In genomic region chr4:54328273-54328672, GRCm38 (mm10) we compare ENCODE assay signal across 16 mouse cellular contexts.
DNase-seq lines count a peak whose midpoint lies in the region; ATAC-seq and TF ChIP-seq lines count a peak whose summit lies in the region.
"Had no signal": no experiment of that assay in that cellular context is flagged by ENCODE, and none has a peak within 500 bp of the region (broad histone marks: within the 10 kb centered on the region; RNA-seq: fewer than 3 reads in every experiment).

No protein-coding gene starts in this region.

- H3K9me3 ChIP-seq in hindbrain, embryonic 11.5 days (ENCODE audit: control insufficient read depth, low read length) = no peaks in the 10 kb centered on the region
- H3K9me3 ChIP-seq in hindbrain, postnatal 0 days (ENCODE audit: low read length) = no peaks in the 10 kb centered on the region
- no peaks in the 10 kb centered on the region for H3K9me3 ChIP-seq in heart, embryonic 11.5 days (replicated peaks; ENCODE audit: control insufficient read depth, low read length)
- H3K9me3 ChIP-seq: embryonic facial prominence, embryonic 13.5 days; liver, embryonic 12.5 days; megakaryocyte, embryonic 14.5 days had no signal

- no peak for TF ChIP-seq CTCF in hindbrain, postnatal 0 days (IDR thresholded peaks at IDR 0.05; ENCODE audit: low read depth)
- TF ChIP-seq CTCF in layer of hippocampus, adult 2 months (conservative IDR thresholded peaks at IDR 0.05) = no peak
- TF ChIP-seq CTCF in lung, adult 2 months (IDR thresholded peaks at IDR 0.05; ENCODE audit: insufficient read depth, low read length) = no peak

- H3K27me3 ChIP-seq in hindbrain, embryonic 11.5 days (ENCODE audit: control insufficient read depth, insufficient read depth, low read length) = no peaks in the 10 kb centered on the region
- H3K27me3 ChIP-seq in hindbrain, postnatal 0 days (ENCODE audit: insufficient read depth, low read length) = no peaks in the 10 kb centered on the region
- no peaks in the 10 kb centered on the region for H3K27me3 ChIP-seq in heart, embryonic 11.5 days (ENCODE audit: control insufficient read depth, insufficient read depth, low read length)
- H3K27me3 ChIP-seq: embryonic facial prominence, embryonic 13.5 days; liver, embryonic 12.5 days; megakaryocyte, embryonic 14.5 days had no signal

- DNase-seq in hindbrain, embryonic 11.5 days (ENCODE audit: low spot score) = no peak
- no peak for DNase-seq in hindbrain, postnatal 0 days (ENCODE audit: low spot score)
- DNase-seq in right cerebral cortex, postnatal 25 days = peak; percentile 23
- DNase-seq in right cerebral cortex, postnatal 36 days (ENCODE audit: low spot score in 2 of 2) = no peak
- DNase-seq in layer of hippocampus, adult 2 months (ENCODE audit: low spot score in 2 of 2) = peak; percentile 48 to 75
- DNase-seq in lung, adult 2 months = no peak
- DNase-seq: adrenal gland, adult 8-10 months; heart, adult 2 months; heart, postnatal 10 days; kidney, postnatal 10 days had no signal

- H3K4me2 ChIP-seq in hindbrain, embryonic 11.5 days (replicated peaks; ENCODE audit: low read depth, low read length) = no peak overlapping the region
- H3K4me2 ChIP-seq in hindbrain, postnatal 0 days (ENCODE audit: low read depth, low read length) = no peak overlapping the region
- no peak overlapping the region for H3K4me2 ChIP-seq in heart, embryonic 11.5 days
- H3K4me2 ChIP-seq: embryonic facial prominence, embryonic 13.5 days; liver, embryonic 12.5 days had no signal

- 0 out of 2 replicates have a peak overlapping the region, but pooled peaks have one; percentile 24 for H3K27ac ChIP-seq in hindbrain, embryonic 11.5 days (ENCODE audit: low read depth, low read length)
- no peak overlapping the region for H3K27ac ChIP-seq in hindbrain, postnatal 0 days
- peak overlapping the region; percentile 76 for H3K27ac ChIP-seq in layer of hippocampus, adult 2 months
- no peak overlapping the region for H3K27ac ChIP-seq in heart, embryonic 11.5 days (ENCODE audit: low read depth, low read length)
- H3K27ac ChIP-seq: heart, adult 2 months; liver, embryonic 12.5 days had no signal

- H3K9ac ChIP-seq in hindbrain, embryonic 11.5 days (ENCODE audit: low read depth, low read length) = no peak overlapping the region
- H3K9ac ChIP-seq in hindbrain, postnatal 0 days (replicated peaks; ENCODE audit: low read length) = no peak overlapping the region
- no peak overlapping the region for H3K9ac ChIP-seq in heart, embryonic 11.5 days (ENCODE audit: low read depth, low read length)
- H3K9ac ChIP-seq: embryonic facial prominence, embryonic 13.5 days; liver, embryonic 12.5 days had no signal

- no peak for TF ChIP-seq POLR2A in lung, adult 2 months (IDR thresholded peaks at IDR 0.05; ENCODE audit: borderline replicate concordance, extremely low read depth, low read depth, low read length)

- H3K4me1 ChIP-seq in hindbrain, embryonic 11.5 days (replicated peaks; ENCODE audit: control insufficient read depth, insufficient read depth, low read length) = 0 out of 2 replicates have a peak, but pooled peaks cover 2% of the 10 kb centered on the region
- peaks cover 13% of the 10 kb centered on the region for H3K4me1 ChIP-seq in hindbrain, postnatal 0 days (ENCODE audit: insufficient read depth, low read length)
- 0 out of 2 replicates have a peak, but pooled peaks cover 2% of the 10 kb centered on the region for H3K4me1 ChIP-seq in lung, adult 2 months (ENCODE audit: control insufficient read depth, insufficient read depth, low read length)
- peaks cover 6% of the 10 kb centered on the region for H3K4me1 ChIP-seq in heart, embryonic 11.5 days (ENCODE audit: control insufficient read depth, insufficient read depth, low read length)
- H3K4me1 ChIP-seq: liver, embryonic 12.5 days; megakaryocyte, embryonic 14.5 days had no signal

- H3K4me3 ChIP-seq in hindbrain, embryonic 11.5 days (ENCODE audit: low read depth, low read length) = no peak overlapping the region
- H3K4me3 ChIP-seq in hindbrain, postnatal 0 days (ENCODE audit: low read length) = no peak overlapping the region
- no peak overlapping the region for H3K4me3 ChIP-seq in layer of hippocampus, adult 2 months
- H3K4me3 ChIP-seq in lung, adult 2 months (replicated peaks; ENCODE audit: extremely low read depth, low read depth, low read length) = no peak overlapping the region
- H3K4me3 ChIP-seq in heart, embryonic 11.5 days (ENCODE audit: low read depth, low read length) = no peak overlapping the region
- H3K4me3 ChIP-seq: embryonic facial prominence, embryonic 13.5 days; heart, adult 2 months; liver, embryonic 12.5 days; megakaryocyte, embryonic 14.5 days had no signal

- H3K36me3 ChIP-seq in hindbrain, embryonic 11.5 days (ENCODE audit: control insufficient read depth, insufficient read depth, low read length) = no peaks in the 10 kb centered on the region
- H3K36me3 ChIP-seq in hindbrain, postnatal 0 days (ENCODE audit: insufficient read depth, low read length) = no peaks in the 10 kb centered on the region
- no peaks in the 10 kb centered on the region for H3K36me3 ChIP-seq in heart, embryonic 11.5 days (ENCODE audit: control insufficient read depth, insufficient read depth, low read length)
- H3K36me3 ChIP-seq: embryonic facial prominence, embryonic 13.5 days; liver, embryonic 12.5 days had no signal

- 81% methylated on average over 5 of the region's 5 CpGs for WGBS in hindbrain, embryonic 11.5 days
- 50% methylated on average over 5 of the region's 5 CpGs for WGBS in hindbrain, postnatal 0 days
- WGBS in lung, adult 2 months = 75% methylated on average over 5 of the region's 5 CpGs
- 85% methylated on average over 5 of the region's 5 CpGs for WGBS in heart, embryonic 11.5 days (ENCODE audit: insufficient replicate concordance)

- no peak for ATAC-seq in hindbrain, embryonic 11.5 days (ENCODE audit: low FRiP score)
- ATAC-seq in hindbrain, postnatal 0 days = no peak
- no peak for ATAC-seq in erythroid progenitor cell, adult 5-6 weeks (replicated peaks; ENCODE audit: low FRiP score, poor library complexity, severe bottlenecking)
- no peak for ATAC-seq in heart, embryonic 11.5 days (replicated peaks; ENCODE audit: insufficient number of reproducible peaks, low FRiP score, low TSS enrichment)
- ATAC-seq: liver, embryonic 12.5 days; lung, postnatal 0 days had no signal

Comparison
In these comparisons a context has a peak if more than half of its experiments do, and no peak if none do; other contexts are left out.
1. DNase-seq: peak in right cerebral cortex, postnatal 25 days (single experiment) and layer of hippocampus, adult 2 months (2 of 2); none in hindbrain, embryonic 11.5 days (single experiment), hindbrain, postnatal 0 days (single experiment), right cerebral cortex, postnatal 36 days (0 of 2) and lung, adult 2 months (single experiment).
2. H3K27ac ChIP-seq: peak in hindbrain, embryonic 11.5 days (single experiment) and layer of hippocampus, adult 2 months (single experiment); none in hindbrain, postnatal 0 days (single experiment) and heart, embryonic 11.5 days (single experiment).